Mouse (Mus musculus): ENCODE data around the gene Hmgcl. TPM values are rescaled to one million over a fixed set of nuclear protein-coding genes. Genes with fewer than 3 reads are reported as not detected.
"Not testable (repeated sequence)": the region's sequence is repeated elsewhere in the genome, so short reads cannot be mapped to it uniquely, and the experiment has no call there.

Gene Hmgcl
- polyA plus RNA-seq, 1 experiment = 43.5 TPM

- no peak for TF ChIP-seq CTCF (IDR thresholded peaks at IDR 0.05; ENCODE audit: borderline replicate concordance, extremely low read depth, insufficient read depth, insufficient read length)
- no peak for TF ChIP-seq POLR2A (IDR thresholded peaks at IDR 0.05; ENCODE audit: borderline replicate concordance, extremely low read depth, insufficient read depth, insufficient read length, poor library complexity, severe bottlenecking)
- no peak for DNase-seq (ENCODE audit: low read depth)
These were observed 26.9 kb downstream of the Hmgcl start for GRCm38 (mm10) chr4:135972911-135973811.

GRCm38 (mm10) chr4:135976146-135976545, 29.9 kb downstream of the Hmgcl start:
- DNase-seq (ENCODE audit: low read depth) = no peak
- TF ChIP-seq CTCF (IDR thresholded peaks at IDR 0.05; ENCODE audit: borderline replicate concordance, extremely low read depth, insufficient read depth, insufficient read length) (no peak), POLR2A (IDR thresholded peaks at IDR 0.05; ENCODE audit: borderline replicate concordance, extremely low read depth, insufficient read depth, insufficient read length, poor library complexity, severe bottlenecking) (no peak)

- not testable (repeated sequence) for DNase-seq (ENCODE audit: low read depth)
These were observed 34.0 kb downstream of the Hmgcl start for GRCm38 (mm10) chr4:135980223-135980622.

- no peak for TF ChIP-seq POLR2A (IDR thresholded peaks at IDR 0.05; ENCODE audit: borderline replicate concordance, extremely low read depth, insufficient read depth, insufficient read length, poor library complexity, severe bottlenecking)
- TF ChIP-seq CTCF (IDR thresholded peaks at IDR 0.05; ENCODE audit: borderline replicate concordance, extremely low read depth, insufficient read depth, insufficient read length) = no peak
- DNase-seq (ENCODE audit: low read depth) = peak; percentile 52
These were observed 35.3 kb downstream of the Hmgcl start for GRCm38 (mm10) chr4:135981524-135982063.

- DNase-seq (ENCODE audit: low read depth) = no peak
- TF ChIP-seq POLR2A (IDR thresholded peaks at IDR 0.05; ENCODE audit: borderline replicate concordance, extremely low read depth, insufficient read depth, insufficient read length, poor library complexity, severe bottlenecking) = no peak
- no peak for TF ChIP-seq CTCF (IDR thresholded peaks at IDR 0.05; ENCODE audit: borderline replicate concordance, extremely low read depth, insufficient read depth, insufficient read length)
These were observed 38.3 kb downstream of the Hmgcl start for GRCm38 (mm10) chr4:135984556-135984955.

- DNase-seq (ENCODE audit: low read depth) = no peak
- TF ChIP-seq CTCF (IDR thresholded peaks at IDR 0.05; ENCODE audit: borderline replicate concordance, extremely low read depth, insufficient read depth, insufficient read length) (no peak), POLR2A (IDR thresholded peaks at IDR 0.05; ENCODE audit: borderline replicate concordance, extremely low read depth, insufficient read depth, insufficient read length, poor library complexity, severe bottlenecking) (no peak)
These were observed 38.9 kb downstream of the Hmgcl start for GRCm38 (mm10) chr4:135985193-135985592.

GRCm38 (mm10) chr4:135985769-135986168, 39.5 kb downstream of the Hmgcl start:
- no peak for DNase-seq (ENCODE audit: low read depth)

GRCm38 (mm10) chr4:135986301-135986942, 40.2 kb downstream of the Hmgcl start:
- TF ChIP-seq CTCF (IDR thresholded peaks at IDR 0.05; ENCODE audit: borderline replicate concordance, extremely low read depth, insufficient read depth, insufficient read length) (no peak), POLR2A (IDR thresholded peaks at IDR 0.05; ENCODE audit: borderline replicate concordance, extremely low read depth, insufficient read depth, insufficient read length, poor library complexity, severe bottlenecking) (no peak)
- DNase-seq (ENCODE audit: low read depth) = peak; percentile 19

More at GRCm38 (mm10) chr4:135985769-135986168, 39.5 kb downstream of the Hmgcl start:
- no peak for TF ChIP-seq POLR2A (IDR thresholded peaks at IDR 0.05; ENCODE audit: borderline replicate concordance, extremely low read depth, insufficient read depth, insufficient read length, poor library complexity, severe bottlenecking)
- no peak for TF ChIP-seq CTCF (IDR thresholded peaks at IDR 0.05; ENCODE audit: borderline replicate concordance, extremely low read depth, insufficient read depth, insufficient read length)

- TF ChIP-seq POLR2A (IDR thresholded peaks at IDR 0.05; ENCODE audit: borderline replicate concordance, extremely low read depth, insufficient read depth, insufficient read length, poor library complexity, severe bottlenecking) (peak; percentile 96), CTCF (IDR thresholded peaks at IDR 0.05; ENCODE audit: borderline replicate concordance, extremely low read depth, insufficient read depth, insufficient read length) (no peak)
- peak; percentile 97 for DNase-seq (ENCODE audit: low read depth)
These were observed 40.9 kb downstream of the Hmgcl start, which contains the start of gene Pithd1 for GRCm38 (mm10) chr4:135986943-135987710. Pithd1 (minus strand) TSS chr4:135987264.

- TF ChIP-seq CTCF (IDR thresholded peaks at IDR 0.05; ENCODE audit: borderline replicate concordance, extremely low read depth, insufficient read depth, insufficient read length) = no peak
- no peak for TF ChIP-seq POLR2A (IDR thresholded peaks at IDR 0.05; ENCODE audit: borderline replicate concordance, extremely low read depth, insufficient read depth, insufficient read length, poor library complexity, severe bottlenecking)
- DNase-seq (ENCODE audit: low read depth) = no peak
These were observed 41.5 kb downstream of the Hmgcl start for GRCm38 (mm10) chr4:135987714-135988113.

GRCm38 (mm10) chr4:135993941-135994340, 47.7 kb downstream of the Hmgcl start:
- no peak for TF ChIP-seq POLR2A (IDR thresholded peaks at IDR 0.05; ENCODE audit: borderline replicate concordance, extremely low read depth, insufficient read depth, insufficient read length, poor library complexity, severe bottlenecking)
- no peak for TF ChIP-seq CTCF (IDR thresholded peaks at IDR 0.05; ENCODE audit: borderline replicate concordance, extremely low read depth, insufficient read depth, insufficient read length)
- DNase-seq (ENCODE audit: low read depth) = no peak

Measured in brain, embryonic 14.5 days (tissue).